Mouse (Mus musculus) liver, adult 2 months (tissue): Measurements from ENCODE around the gene Pik3r6.

Experiments
- CTCF ChIP-seq: fragments of 200-500 bp; IDR thresholded peaks from 2 replicates; pipeline ENCODE4 v1.5.1; 2011; ENCODE audit warnings: low read depth, low read length, control low read depth
- POLR2A ChIP-seq: fragments of 200-500 bp; IDR thresholded peaks from 2 replicates; pipeline ENCODE4 v1.6.1; 2011; ENCODE audit warnings: low read length, control low read depth; ENCODE audit not compliant: insufficient read depth; ENCODE audit errors: extremely low read depth

- TF ChIP-seq CTCF (no peak), POLR2A (no peak)
These were observed 27.1 kb upstream of the Pik3r6 start for GRCm38 (mm10) chr11:68475676-68476075.
